Mouse (Mus musculus) neutrophil, adult 83 days (primary cell): ENCODE results near the gene Loxl3. TPM values are rescaled to one million over a fixed set of nuclear protein-coding genes. Genes with fewer than 3 reads are reported as not detected.

Experiments
- total RNA-seq, 2 experiments: library from RNA; stranded (reverse); gene quantifications; one replicate each; pipeline ENCODE4 v1.2.4; 2023

Gene Loxl3
- 1 to 10 TPM; 1.1 to 1.5 TPM for total RNA-seq

DNA sequence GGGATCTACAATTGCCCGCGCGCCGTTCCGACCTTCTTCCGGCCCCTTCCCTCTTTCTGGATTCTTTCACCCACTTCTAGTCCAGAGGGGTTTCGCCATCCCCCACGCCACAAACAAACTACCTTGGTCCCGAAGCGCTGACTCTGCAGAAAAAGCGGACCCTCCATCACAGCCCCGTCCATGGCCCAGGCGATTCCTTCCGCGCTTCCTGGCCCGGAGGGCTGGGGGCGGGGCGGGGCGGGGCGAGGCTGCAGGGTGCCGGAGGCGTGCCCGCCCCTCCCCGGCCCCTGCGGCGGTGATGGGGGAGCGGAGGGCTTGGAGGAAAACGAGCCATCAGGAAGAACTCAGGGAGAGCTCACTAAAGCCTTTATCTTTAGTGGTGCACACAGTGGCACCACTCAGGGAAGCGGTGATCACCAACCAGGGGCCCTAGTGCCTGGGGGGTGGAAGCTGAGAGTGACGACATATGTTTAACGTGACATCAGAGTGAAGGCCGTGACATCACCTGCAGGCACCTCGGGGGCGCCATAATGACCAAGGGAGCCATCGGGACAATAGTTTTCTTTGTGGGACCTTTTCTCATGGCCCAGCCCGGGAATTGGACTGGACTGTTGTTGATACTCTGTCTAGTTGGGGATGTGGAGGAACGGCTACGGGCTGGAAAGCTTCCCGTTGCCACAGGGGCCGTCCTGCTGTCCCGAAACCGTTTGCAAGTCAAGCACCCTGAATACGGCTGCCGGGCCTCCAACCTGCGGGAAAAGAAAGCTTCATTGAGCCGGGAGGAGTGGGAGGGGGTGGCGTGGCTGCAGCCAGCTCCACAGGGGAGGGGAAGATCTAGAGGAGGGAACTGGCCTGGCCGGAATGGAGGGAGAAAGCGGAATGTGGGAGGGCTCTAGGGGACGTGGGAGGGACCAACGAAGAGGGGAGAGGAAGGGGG is at the start of gene Loxl3, which contains the start of gene Dok1:
Loxl3 (plus strand) TSS at position 925 of the 937 bp plus-strand sequence.
Dok1 (minus strand) TSS at position 223 of the 937 bp plus-strand sequence.

DNA sequence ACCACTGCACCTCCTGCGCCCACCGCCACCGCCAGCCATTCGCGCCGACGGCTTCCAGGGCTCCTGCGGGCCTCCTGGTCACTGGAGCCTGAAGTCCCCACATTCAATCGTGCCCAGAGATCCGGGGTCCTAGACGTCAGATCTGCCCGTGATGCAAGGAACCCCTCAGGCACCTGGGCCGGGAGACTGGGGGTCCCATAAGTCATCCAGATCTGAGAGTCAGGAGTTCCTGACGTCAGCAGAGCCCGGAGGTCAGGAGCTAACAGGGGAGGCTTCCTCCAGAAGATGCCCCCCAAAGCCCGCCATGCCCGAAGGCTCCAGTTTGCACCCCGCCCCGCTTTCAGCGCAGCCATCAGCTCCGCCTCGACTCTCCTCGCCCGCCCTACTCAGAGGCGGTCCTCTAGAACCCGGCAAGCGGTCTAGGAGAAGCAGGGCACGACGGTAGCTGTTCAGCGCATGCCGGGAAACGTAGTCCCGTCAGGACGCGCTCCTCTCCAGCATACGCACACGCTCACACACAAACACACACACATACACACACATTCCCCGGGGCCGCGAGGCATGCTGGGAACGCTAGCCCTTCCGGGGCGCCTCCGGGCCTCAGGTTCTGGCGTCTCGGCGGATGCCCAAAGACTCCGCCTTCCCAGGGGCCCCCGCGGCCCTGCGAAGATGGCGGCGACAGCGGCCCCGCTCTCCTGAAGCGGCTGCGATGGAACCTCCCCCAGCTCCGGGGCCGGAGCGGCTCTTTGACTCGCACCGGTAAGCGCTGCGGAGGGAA is 20.3 kb downstream of the Loxl3 start, which contains the start of gene Aup1:
Aup1 (plus strand) TSS at position 448 of the 778 bp plus-strand sequence.

DNA sequence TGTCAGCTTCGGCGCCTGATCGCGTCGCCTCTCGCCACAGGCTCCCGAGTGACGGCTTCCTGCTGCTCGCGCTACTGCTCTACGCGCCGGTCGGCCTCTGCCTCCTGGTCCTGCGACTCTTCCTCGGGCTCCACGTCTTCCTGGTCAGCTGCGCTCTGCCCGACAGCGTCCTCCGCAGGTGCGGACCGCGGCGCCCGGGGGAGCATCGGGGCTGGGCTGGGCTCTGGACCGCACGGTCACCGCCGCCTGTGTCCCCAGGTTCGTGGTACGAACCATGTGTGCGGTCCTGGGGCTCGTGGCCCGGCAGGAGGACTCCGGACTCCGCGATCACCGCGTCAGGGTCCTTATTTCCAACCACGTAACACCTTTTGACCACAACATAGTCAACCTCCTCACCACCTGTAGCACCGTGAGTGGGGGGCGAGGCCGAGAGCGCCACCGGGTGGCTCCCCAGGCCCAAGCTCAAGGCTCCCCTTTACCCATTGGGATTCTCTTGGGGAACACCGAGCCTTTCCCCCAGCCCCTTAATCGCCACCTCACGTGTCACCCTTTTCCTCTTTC is 21.0 kb downstream of the Loxl3 start, which contains the start of gene Htra2:
Htra2 (minus strand) TSS at position 403 of the 561 bp plus-strand sequence.

DNA sequence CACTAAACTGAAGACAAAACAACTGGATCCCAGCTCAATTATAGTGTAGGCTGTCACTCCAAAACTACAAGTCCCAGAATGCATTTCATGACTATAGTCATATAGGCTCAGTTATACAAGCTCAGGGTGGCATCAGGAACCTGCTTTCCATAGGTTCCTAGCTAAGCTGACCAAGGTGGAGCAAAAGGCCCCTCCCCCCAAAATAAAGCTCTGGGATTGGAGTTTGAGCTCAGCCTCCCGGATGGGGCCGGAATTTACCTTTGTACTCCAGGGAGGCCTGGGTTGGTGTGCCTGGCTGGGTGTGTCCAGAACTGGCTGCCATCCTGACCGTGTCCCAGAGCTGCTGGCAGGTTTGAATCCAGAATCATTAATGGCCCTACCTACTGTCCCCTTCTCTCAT is 23.8 kb downstream of the Loxl3 start, which contains the start of gene Dqx1:
Dqx1 (plus strand) TSS at position 55 of the 400 bp plus-strand sequence.

GRCm38 (mm10) chr6:83070247-83070310 is 36.1 kb downstream of the Loxl3 start, which contains the start of gene Tlx2:
Gene Tlx2 (minus strand): TSS chr6:83070293.

DNA sequence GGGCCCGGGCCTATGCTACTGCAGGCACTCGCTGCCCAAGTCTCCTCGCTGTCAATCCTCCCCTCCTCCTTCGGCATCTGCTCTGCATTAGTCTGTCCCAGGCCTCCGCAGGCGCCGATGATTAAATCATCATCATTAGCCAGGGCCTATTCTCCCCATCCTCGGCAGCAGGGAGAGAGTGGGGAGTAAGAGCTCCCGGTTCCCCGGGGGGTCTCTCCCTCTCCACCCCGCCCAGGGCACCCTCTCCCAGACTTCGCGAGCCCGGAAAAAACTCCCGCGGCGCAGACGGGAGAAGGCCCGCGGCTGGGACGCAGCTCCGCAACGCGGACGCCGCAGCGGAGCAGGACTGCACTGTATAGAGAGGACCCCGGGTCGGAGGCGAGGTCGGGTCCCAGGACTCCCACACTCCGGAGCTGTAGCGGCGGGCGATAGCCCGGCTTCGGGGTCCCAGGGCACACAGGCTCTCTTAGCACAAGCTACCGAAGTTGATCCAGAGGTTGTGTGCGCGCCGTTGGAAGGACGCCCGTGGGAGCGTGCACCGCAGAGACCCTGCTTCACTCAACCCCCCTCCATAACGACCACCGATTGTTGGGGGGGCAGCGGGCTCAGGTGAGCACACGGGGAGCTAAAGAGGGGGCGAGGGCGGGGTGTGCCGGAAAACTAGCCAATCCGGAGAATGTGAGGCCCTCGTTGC is 43.8 kb downstream of the Loxl3 start, which contains the start of gene Pcgf1:
Pcgf1 (plus strand) TSS at position 240 of the 694 bp plus-strand sequence.

GRCm38 (mm10) chr6:83086121-83087035 is 52.4 kb downstream of the Loxl3 start, which contains the start of gene Lbx2:
Gene Lbx2 (plus strand): TSS chr6:83086367.

GRCm38 (mm10) chr6:83101316-83101687 is 67.3 kb downstream of the Loxl3 start, which contains the start of the genes Ccdc142 and Gm42688:
Gene Ccdc142 (plus strand): TSS chr6:83101601.
Gene Gm42688 (plus strand): TSS chr6:83101617.

Other genes with a start within 250 kb of the Loxl3 start
- gene Sema4f, start 94.4 kb upstream of the Loxl3 start, total RNA-seq, result 10 to 100 TPM; 19.7 to 22.7 TPM
- 1 to 10 TPM; 2.4 to 4.5 TPM for gene M1ap, start 87.3 kb upstream of the Loxl3 start, total RNA-seq
- gene Dok1, start 702 bp upstream of the Loxl3 start, total RNA-seq, result 10 to 100 TPM; 24.4 to 28.8 TPM
- 100 to 1,000 TPM; 190 to 202 TPM for gene Aup1, start 20.3 kb downstream of the Loxl3 start, total RNA-seq
- 10 to 100 TPM; 57.4 to 60.2 TPM for gene Htra2, start 21.1 kb downstream of the Loxl3 start, total RNA-seq
- gene Dqx1, start 23.7 kb downstream of the Loxl3 start, total RNA-seq, result 1 to 10 TPM; 6.6 to 7.1 TPM
- gene Tlx2, start 36.1 kb downstream of the Loxl3 start, total RNA-seq, result not detected
- gene Pcgf1, start 43.7 kb downstream of the Loxl3 start, total RNA-seq, result 10 to 100 TPM; 18.2 to 18.7 TPM
- not detected for gene Lbx2, start 52.2 kb downstream of the Loxl3 start, total RNA-seq
- gene Ccdc142, start 67.4 kb downstream of the Loxl3 start, total RNA-seq, result 1 to 10 TPM; 2.8 to 6.6 TPM
- 1 to 10 TPM; 5.3 to 6.5 TPM for gene Gm42688, start 67.4 kb downstream of the Loxl3 start, total RNA-seq
- 10 to 100 TPM; 23.9 to 24.8 TPM for gene Mrpl53, start 74.9 kb downstream of the Loxl3 start, total RNA-seq
- gene Mogs, start 81.3 kb downstream of the Loxl3 start, total RNA-seq, result 10 to 100 TPM; 26.2 to 35.5 TPM
- gene Wbp1, start 87.4 kb downstream of the Loxl3 start, total RNA-seq, result 10 to 100 TPM; 34.8 to 39.7 TPM
- gene Ino80b, start 91.3 kb downstream of the Loxl3 start, total RNA-seq, result 10 to 100 TPM; 17.3 to 17.9 TPM
- gene Rtkn, start 101.3 kb downstream of the Loxl3 start, total RNA-seq, result under 1 TPM; 0.33 to 0.66 TPM
- gene Wdr54, start 122.2 kb downstream of the Loxl3 start, total RNA-seq, result under 1 TPM; 0.18 to 0.64 TPM
- not detected for gene 1700003E16Rik, start 122.2 kb downstream of the Loxl3 start, total RNA-seq
- gene Dctn1, start 131.7 kb downstream of the Loxl3 start, total RNA-seq, result 100 to 1,000 TPM; 129 to 136 TPM
- gene Slc4a5, start 185.7 kb downstream of the Loxl3 start, total RNA-seq, result not detected